Mouse (Mus musculus): Measurements from ENCODE around the gene Mmp9.

GRCm38 (mm10) chr2:164895885-164896284 is 44.7 kb upstream of the Mmp9 start:
- TF ChIP-seq EP300 (IDR thresholded peaks at IDR 0.05; ENCODE audit: insufficient read depth, low read depth, low read length), result no peak
- TF ChIP-seq POLR2A (IDR thresholded peaks at IDR 0.05; ENCODE audit: insufficient read depth, low read length), result no peak

Measured in ES-Bruce4 (cell line).